Mouse (Mus musculus): ENCODE results near the gene Ski.

The Ski gene

GRCm38 (mm10) chr4:155126602-155127372, 95.6 kb downstream of the Ski start:
- no peak for DNase-seq

GRCm38 (mm10) chr4:155126194-155126593, 96.2 kb downstream of the Ski start:
- no peak for DNase-seq

GRCm38 (mm10) chr4:155125310-155125709, 97.1 kb downstream of the Ski start:
- no peak for DNase-seq

GRCm38 (mm10) chr4:155123868-155124534, 98.4 kb downstream of the Ski start:
- DNase-seq: peak in 1 of 2 experiments; percentile 48

- no peak for DNase-seq
Measured at GRCm38 (mm10) chr4:155122444-155123040, 99.8 kb downstream of the Ski start.

- DNase-seq: no peak
Measured at GRCm38 (mm10) chr4:155121915-155122443, 100.4 kb downstream of the Ski start.

- no peak for DNase-seq
Measured at GRCm38 (mm10) chr4:155121222-155121621, 101.2 kb downstream of the Ski start.

GRCm38 (mm10) chr4:155120583-155120982, 101.8 kb downstream of the Ski start:
- no peak for DNase-seq

GRCm38 (mm10) chr4:155120038-155120437, 102.4 kb downstream of the Ski start:
- DNase-seq: no peak

- no peak for DNase-seq
Measured at GRCm38 (mm10) chr4:155118278-155118677, 104.1 kb downstream of the Ski start.

GRCm38 (mm10) chr4:155117396-155117978, 104.9 kb downstream of the Ski start:
- no peak for DNase-seq

- DNase-seq: no peak
Measured at GRCm38 (mm10) chr4:155116607-155117006, 105.8 kb downstream of the Ski start.

GRCm38 (mm10) chr4:155113766-155114410, 108.5 kb downstream of the Ski start:
- DNase-seq: no peak

GRCm38 (mm10) chr4:155109471-155109870, 112.9 kb downstream of the Ski start:
- no peak for DNase-seq

- DNase-seq: no peak
Measured at GRCm38 (mm10) chr4:155107886-155108285, 114.5 kb downstream of the Ski start.

Data from kidney, adult 8-10 months (tissue).